Mouse (Mus musculus) stomach, embryonic 16.5 days (tissue): ENCODE measurements at regions not wholly inside any gene's neighbourhood (a gene's known extent, or its start where the extent isn't known, plus 50 kb on each side); places are given as distances from the start of the nearest gene placed in this dataset.

ENCODE experiments used
- ATAC-seq: fragments of 200-750 bp; cut with Nextera tagmentation; 2 replicates; pipeline ENCODE4 v1.8.0; 2017; ENCODE audit warnings: moderate number of reproducible peaks, moderate TSS enrichment; ENCODE audit not compliant: insufficient read depth, low FRiP score
- H3K27ac ChIP-seq: fragments of 300-500 bp; sonication (generic); 2 replicates; pipeline ENCODE4 v1.5.1; 2014; ENCODE audit warnings: low read length
- H3K27me3 ChIP-seq: fragments of 300-500 bp; sonication (generic); 2 replicates; pipeline ENCODE4 v1.6.1; 2014; ENCODE audit warnings: low read length, control low read depth, mixed read lengths; ENCODE audit not compliant: control insufficient read depth, insufficient read depth
- H3K36me3 ChIP-seq: fragments of 300-500 bp; sonication (generic); 2 replicates; pipeline ENCODE4 v1.6.1; 2014; ENCODE audit warnings: low read length; ENCODE audit not compliant: control insufficient read depth, insufficient read depth
- H3K4me1 ChIP-seq: fragments of 300-500 bp; sonication (generic); 2 replicates; pipeline ENCODE4 v1.6.1; 2014; ENCODE audit warnings: low read length, control low read depth, mixed read lengths; ENCODE audit not compliant: control insufficient read depth, insufficient read depth
- H3K4me2 ChIP-seq: fragments of 300-500 bp; sonication (generic); 2 replicates; pipeline ENCODE4 v1.6.1; 2014; ENCODE audit warnings: low read depth, low read length, mixed read lengths
- H3K4me3 ChIP-seq: fragments of 300-500 bp; sonication (generic); replicated peaks from 2 replicates; pipeline ENCODE4 v1.5.1; 2014; ENCODE audit warnings: mild to moderate bottlenecking, low read length
- H3K9ac ChIP-seq: fragments of 300-500 bp; sonication (generic); 2 replicates; pipeline ENCODE4 v1.6.1; 2014; ENCODE audit warnings: low read length
- H3K9me3 ChIP-seq: fragments of 300-500 bp; sonication (generic); replicated peaks from 2 replicates; pipeline ENCODE4 v1.6.1; 2016; ENCODE audit warnings: low read length, control low read depth; ENCODE audit not compliant: control insufficient read depth
- WGBS: fragments of 180-500 bp; shearing (Covaris S2); extraction: QIAGEN DNeasy Blood & Tissue Kit; methylation state at CpG from one replicate; pipeline ENCODE4 v1.1.7; 2014; 5-methylcytosine and 5-hydroxymethylcytosine counted together

DNA sequence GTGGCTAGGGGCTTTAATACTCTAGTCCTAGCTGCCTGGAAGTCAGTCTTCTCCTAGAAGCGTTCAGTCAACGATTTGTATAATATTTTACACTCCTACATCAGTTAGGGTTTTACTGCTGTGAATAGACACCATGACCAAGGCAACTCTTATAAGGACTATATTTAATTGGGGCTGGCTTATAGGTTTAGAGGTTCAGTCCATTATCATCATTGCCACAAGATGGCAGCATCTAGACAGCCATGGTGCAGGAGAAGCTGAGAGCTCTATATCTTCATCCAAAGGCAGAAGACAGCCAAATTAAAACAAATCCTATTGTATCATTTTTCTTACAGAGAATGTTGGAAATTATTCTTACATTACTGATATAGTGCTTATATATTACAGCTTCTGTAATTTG lies 167.0 kb upstream of the Ndn start:
- H3K4me3 ChIP-seq: no peak overlapping the region
- H3K9ac ChIP-seq: no peak overlapping the region
- no peaks in the 10 kb centered on the region for H3K27me3 ChIP-seq
- no peak overlapping the region for H3K4me2 ChIP-seq
- no peak overlapping the region for H3K27ac ChIP-seq
- no peak for ATAC-seq
- no peaks in the 10 kb centered on the region for H3K9me3 ChIP-seq
- H3K4me1 ChIP-seq: no peaks in the 10 kb centered on the region
- H3K36me3 ChIP-seq: no peaks in the 10 kb centered on the region
- WGBS: 48% methylated on average over 2 of the region's 2 CpGs

DNA sequence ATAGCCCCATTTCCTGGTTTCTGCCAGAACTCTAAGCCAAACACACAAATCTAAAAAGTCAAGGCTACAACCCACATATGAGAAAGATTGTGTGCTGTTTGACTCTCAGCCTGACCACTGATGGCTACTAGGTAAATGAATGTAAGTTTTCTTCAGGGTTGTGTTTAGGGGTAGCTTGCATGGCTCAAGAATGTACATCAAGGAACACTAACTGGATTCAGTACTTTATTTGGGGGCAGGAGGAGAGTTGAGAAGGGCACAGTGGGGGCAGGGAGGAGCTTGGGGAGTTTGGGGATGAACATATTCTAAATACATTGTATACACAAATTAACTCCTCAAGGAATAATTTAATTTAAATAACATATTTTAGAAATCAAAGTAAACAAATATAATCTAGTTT lies 137.8 kb upstream of the Ndn start:
- Histone ChIP-seq H3K27ac (no peak overlapping the region), H3K4me3 (no peak overlapping the region), H3K4me2 (0 out of 2 replicates have a peak overlapping the region, but pooled peaks have one; percentile 19), H3K27me3 (no peaks in the 10 kb centered on the region), H3K4me1 (no peaks in the 10 kb centered on the region), H3K36me3 (no peaks in the 10 kb centered on the region), H3K9ac (no peak overlapping the region), H3K9me3 (no peaks in the 10 kb centered on the region)
- no peak for ATAC-seq

DNA sequence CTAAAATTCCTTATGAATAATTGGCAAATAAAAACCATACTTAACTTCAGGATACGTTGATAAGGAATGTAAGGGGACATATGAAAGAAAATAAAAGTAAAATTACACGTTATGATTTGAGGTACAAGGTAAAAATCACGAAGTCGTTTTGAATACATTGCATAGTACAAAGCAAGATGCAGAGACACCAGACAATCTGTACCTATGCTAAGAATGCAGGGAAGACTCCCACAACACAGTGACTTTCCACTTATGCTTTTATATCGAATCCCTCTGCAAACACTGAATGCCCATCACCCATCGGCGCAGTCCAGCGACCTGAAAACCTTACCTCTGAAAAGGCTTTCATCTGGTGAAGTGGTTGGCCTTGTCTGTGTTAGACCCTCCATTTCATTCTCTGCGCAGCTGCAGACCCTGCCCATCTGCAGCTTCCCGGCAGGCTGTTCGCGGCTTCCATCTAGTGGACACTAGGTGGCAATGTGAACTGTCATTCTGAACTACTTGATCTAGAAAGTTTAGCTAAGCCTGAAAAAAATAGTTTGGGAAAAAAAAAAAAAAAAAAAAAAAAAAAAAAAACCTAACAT lies 137.2 kb upstream of the Ndn start:
- 33% methylated on average over 12 of the region's 12 CpGs for WGBS
- H3K27me3 ChIP-seq: no peaks in the 10 kb centered on the region
- H3K36me3 ChIP-seq: no peaks in the 10 kb centered on the region
- H3K4me2 ChIP-seq: peak overlapping the region; percentile 45
- H3K4me1 ChIP-seq: no peaks in the 10 kb centered on the region
- no peak overlapping the region for H3K27ac ChIP-seq
- H3K9me3 ChIP-seq: no peaks in the 10 kb centered on the region
- ATAC-seq: no peak; the same call in 1 of the 2 replicates
- H3K9ac ChIP-seq: peak overlapping the region; percentile 61; the same call in 1 of the 2 replicates
- peak overlapping the region; percentile 47 for H3K4me3 ChIP-seq

DNA sequence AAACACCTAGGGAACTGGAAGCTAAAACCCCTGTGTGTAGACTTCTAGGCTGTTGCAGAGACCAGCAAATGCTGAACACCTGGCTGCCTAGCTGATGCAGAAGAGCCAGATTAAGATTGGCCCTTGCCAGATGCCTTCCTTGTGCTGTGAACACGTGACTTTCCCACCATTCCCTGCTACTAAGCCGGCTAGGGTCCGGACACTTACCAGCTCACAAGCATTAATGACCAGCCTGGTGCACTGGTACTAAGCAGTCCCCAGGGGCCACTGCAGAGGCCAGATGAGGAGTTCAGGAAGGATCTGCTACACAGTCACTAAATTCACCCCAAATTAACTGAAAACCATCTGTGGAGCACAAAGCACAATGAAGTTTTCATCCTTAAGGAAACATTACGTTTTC lies 121.2 kb upstream of the Ndn start:
- Histone ChIP-seq H3K9me3 (no peaks in the 10 kb centered on the region), H3K36me3 (no peaks in the 10 kb centered on the region), H3K27ac (no peak overlapping the region), H3K4me3 (no peak overlapping the region), H3K27me3 (no peaks in the 10 kb centered on the region), H3K9ac (no peak overlapping the region), H3K4me1 (no peaks in the 10 kb centered on the region), H3K4me2 (no peak overlapping the region)
- 25% methylated on average over 4 of the region's 4 CpGs for WGBS
- no peak for ATAC-seq

DNA sequence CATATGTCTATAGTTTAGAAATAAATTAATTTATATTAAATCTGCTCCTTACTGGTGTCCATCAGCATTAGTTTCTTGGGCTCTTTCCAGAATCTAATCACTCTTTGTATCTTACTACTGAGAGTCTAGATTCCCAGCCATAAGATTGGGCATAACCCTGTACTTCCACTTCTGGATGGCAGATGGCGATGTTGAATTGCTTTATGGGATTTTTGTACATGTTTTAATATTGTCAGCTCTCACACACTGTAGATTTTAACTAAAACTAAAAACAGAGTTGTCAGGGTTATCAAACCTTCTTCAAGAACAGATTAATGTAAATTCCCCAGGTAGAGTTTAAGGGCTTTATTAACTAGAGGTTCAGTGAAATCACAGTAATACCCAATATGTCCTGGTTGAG lies 118.6 kb upstream of the Ndn start:
- no peak overlapping the region for H3K9ac ChIP-seq
- no peak overlapping the region for H3K4me2 ChIP-seq
- no peaks in the 10 kb centered on the region for H3K36me3 ChIP-seq
- no peaks in the 10 kb centered on the region for H3K27me3 ChIP-seq
- H3K9me3 ChIP-seq: no peaks in the 10 kb centered on the region
- no peak for ATAC-seq
- H3K4me3 ChIP-seq: no peak overlapping the region
- H3K27ac ChIP-seq: no peak overlapping the region
- WGBS: 5% methylated on average over 1 of the region's 1 CpGs
- no peaks in the 10 kb centered on the region; the same call in 1 of the 2 replicates for H3K4me1 ChIP-seq

DNA sequence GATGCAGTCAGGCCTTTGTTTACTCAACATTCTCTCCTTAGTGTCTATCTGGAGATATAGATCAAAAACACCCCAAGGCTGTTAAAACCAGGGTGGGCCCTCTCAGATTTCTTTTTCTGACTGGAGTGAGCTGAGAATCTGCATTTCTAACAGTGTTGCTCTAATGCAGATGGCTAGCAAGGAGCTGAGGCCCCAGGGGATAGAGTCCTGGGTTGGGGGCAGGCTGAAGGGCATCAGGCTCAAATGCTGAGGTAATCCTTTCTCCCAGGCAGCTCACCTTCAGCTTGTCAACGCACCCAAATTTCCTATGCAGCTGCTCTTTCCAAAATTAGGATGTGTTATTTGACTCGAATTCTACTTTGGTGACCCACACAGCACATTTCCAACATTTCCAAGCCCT lies 115.7 kb upstream of the Ndn start:
- Histone ChIP-seq H3K4me2 (peak overlapping the region; percentile 35), H3K27ac (0 out of 2 replicates have a peak overlapping the region, but pooled peaks have one; percentile 6), H3K9me3 (no peaks in the 10 kb centered on the region), H3K27me3 (no peaks in the 10 kb centered on the region), H3K4me1 (no peaks in the 10 kb centered on the region; the same call in 1 of the 2 replicates), H3K4me3 (0 out of 2 replicates have a peak overlapping the region, but pooled peaks have one; percentile 15), H3K36me3 (no peaks in the 10 kb centered on the region), H3K9ac (no peak overlapping the region)
- 16% methylated on average over 2 of the region's 2 CpGs for WGBS
- no peak for ATAC-seq

DNA sequence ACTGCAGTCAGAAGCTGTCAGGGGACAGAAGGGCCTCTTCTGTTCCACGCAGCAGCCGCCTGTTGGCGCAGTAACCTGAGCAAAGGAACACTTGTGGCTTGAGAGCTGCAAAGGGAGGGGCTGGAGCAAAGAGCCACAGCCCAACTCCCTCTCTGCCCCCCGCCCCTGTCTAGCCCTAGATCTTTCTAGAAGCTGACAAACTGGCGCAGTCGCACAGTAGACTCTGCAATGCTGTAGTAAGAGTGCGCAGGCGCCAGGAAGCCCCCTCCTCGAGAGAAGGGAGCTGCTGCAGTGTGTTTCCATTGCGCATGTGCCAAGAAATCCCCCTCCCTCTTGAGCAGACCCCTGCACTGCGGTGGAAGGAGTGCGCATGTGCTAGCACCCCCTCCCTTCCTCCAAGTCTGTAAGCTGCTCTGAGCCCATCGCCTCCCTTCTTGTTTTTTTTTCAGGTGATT lies 115.2 kb upstream of the Ndn start:
- no peaks in the 10 kb centered on the region for H3K27me3 ChIP-seq
- peak overlapping the region; percentile 35 for H3K4me2 ChIP-seq
- peak; percentile 89 for ATAC-seq
- H3K9ac ChIP-seq: peak overlapping the region; percentile 2; the same call in 1 of the 2 replicates
- H3K9me3 ChIP-seq: no peaks in the 10 kb centered on the region
- no peaks in the 10 kb centered on the region; the same call in 1 of the 2 replicates for H3K4me1 ChIP-seq
- 0 out of 2 replicates have a peak overlapping the region, but pooled peaks have one; percentile 9 for H3K27ac ChIP-seq
- WGBS: 14% methylated on average over 13 of the region's 13 CpGs
- H3K4me3 ChIP-seq: peak overlapping the region; percentile 15
- H3K36me3 ChIP-seq: no peaks in the 10 kb centered on the region

DNA sequence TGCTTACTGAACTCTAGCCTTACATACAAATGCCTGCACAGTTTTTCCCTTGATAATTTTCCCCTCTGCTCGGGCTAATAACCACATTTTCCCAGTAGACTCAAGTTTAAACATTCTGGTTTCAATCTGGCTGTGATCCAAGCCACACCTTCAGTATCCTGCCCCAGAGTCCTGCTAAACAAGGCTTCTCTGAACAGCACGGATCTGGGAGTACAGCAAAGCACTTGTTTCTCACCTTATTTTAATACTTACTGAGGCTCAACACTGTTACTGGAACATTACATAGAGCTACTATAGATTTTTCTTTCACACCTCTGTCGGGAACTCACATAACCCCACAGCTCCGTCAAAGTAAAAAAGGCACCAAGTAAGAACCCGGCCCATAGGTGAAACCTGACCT lies 114.3 kb upstream of the Ndn start:
- no peaks in the 10 kb centered on the region; the same call in 1 of the 2 replicates for H3K4me1 ChIP-seq
- no peaks in the 10 kb centered on the region for H3K9me3 ChIP-seq
- H3K9ac ChIP-seq: no peak overlapping the region
- peak; percentile 30; the same call in 1 of the 2 replicates for ATAC-seq
- H3K27me3 ChIP-seq: no peaks in the 10 kb centered on the region
- WGBS: 39% methylated on average over 5 of the region's 5 CpGs
- H3K4me2 ChIP-seq: 0 out of 2 replicates have a peak overlapping the region, but pooled peaks have one; percentile 35
- no peak overlapping the region; the same call in 1 of the 2 replicates for H3K27ac ChIP-seq
- no peaks in the 10 kb centered on the region for H3K36me3 ChIP-seq
- H3K4me3 ChIP-seq: no peak overlapping the region

DNA sequence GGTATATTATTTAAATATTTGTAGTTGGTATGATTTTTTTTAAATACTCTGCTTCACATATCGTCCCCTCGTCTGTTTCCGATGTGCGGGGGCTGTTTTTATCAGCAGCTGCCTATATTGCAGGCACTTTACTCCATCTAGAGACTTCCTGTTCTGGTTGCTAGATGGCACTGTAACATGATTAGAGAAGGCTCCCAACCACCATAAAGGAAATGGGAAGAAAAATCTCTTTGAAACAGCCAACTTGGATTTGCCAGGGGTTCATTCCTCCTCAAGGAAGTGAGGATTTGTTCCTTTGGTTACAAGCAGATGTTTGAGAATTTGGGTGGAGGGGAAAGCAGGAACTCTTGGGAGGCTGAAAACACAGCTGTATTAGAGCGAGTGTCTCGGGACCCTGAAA lies 112.3 kb upstream of the Ndn start:
- no peaks in the 10 kb centered on the region for H3K27me3 ChIP-seq
- H3K9me3 ChIP-seq: no peaks in the 10 kb centered on the region
- no peak overlapping the region for H3K9ac ChIP-seq
- no peaks in the 10 kb centered on the region; the same call in 1 of the 2 replicates for H3K4me1 ChIP-seq
- H3K4me3 ChIP-seq: no peak overlapping the region
- no peak overlapping the region for H3K4me2 ChIP-seq
- no peaks in the 10 kb centered on the region for H3K36me3 ChIP-seq
- WGBS: 50% methylated on average over 6 of the region's 6 CpGs
- no peak overlapping the region for H3K27ac ChIP-seq
- ATAC-seq: no peak
